Mouse (Mus musculus) stomach, postnatal 0 days (tissue): ENCODE measurements at regions not wholly inside any gene's neighbourhood (a gene's known extent, or its start where the extent isn't known, plus 50 kb on each side); places are given as distances from the start of the nearest gene placed in this dataset.

Source experiments
- CTCF ChIP-seq: IDR thresholded peaks from 2 replicates; pipeline ENCODE4 v1.5.1; 2016; ENCODE audit warnings: antibody characterized with exemption, low read depth, mild to moderate bottlenecking, moderate library complexity
- EP300 ChIP-seq: optimal IDR thresholded peaks from 2 replicates; pipeline ENCODE3; 2016; ENCODE audit warnings: antibody characterized with exemption

DNA sequence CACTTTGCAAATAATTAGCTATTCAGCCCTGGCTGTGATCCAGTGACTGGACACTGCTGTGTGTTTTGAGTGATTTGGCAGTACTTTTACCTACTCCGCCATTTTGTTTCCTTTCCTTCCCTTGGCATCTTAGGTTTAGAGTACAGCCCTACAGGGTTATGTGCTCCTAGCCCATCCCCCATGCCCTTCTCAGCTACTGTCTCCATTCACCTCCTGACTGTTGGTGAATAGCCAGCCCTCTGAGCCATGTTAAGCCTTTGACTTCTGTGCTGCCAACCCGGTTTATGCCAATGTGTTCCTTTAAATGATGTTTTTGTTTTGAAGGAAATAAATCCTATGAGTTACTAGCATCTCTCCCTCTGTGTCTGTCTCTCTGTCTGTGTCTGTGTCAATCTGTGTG lies 167.8 kb upstream of the Tas2r134 start:
- TF ChIP-seq CTCF (no peak), EP300 (no peak)
